Mouse (Mus musculus): ENCODE data around the gene C130074G19Rik. TPM values are rescaled to one million over a fixed set of nuclear protein-coding genes. Genes with fewer than 3 reads are reported as not detected.

The C130074G19Rik gene
- polyA plus RNA-seq, 1 experiment: 7.4 TPM

DNA sequence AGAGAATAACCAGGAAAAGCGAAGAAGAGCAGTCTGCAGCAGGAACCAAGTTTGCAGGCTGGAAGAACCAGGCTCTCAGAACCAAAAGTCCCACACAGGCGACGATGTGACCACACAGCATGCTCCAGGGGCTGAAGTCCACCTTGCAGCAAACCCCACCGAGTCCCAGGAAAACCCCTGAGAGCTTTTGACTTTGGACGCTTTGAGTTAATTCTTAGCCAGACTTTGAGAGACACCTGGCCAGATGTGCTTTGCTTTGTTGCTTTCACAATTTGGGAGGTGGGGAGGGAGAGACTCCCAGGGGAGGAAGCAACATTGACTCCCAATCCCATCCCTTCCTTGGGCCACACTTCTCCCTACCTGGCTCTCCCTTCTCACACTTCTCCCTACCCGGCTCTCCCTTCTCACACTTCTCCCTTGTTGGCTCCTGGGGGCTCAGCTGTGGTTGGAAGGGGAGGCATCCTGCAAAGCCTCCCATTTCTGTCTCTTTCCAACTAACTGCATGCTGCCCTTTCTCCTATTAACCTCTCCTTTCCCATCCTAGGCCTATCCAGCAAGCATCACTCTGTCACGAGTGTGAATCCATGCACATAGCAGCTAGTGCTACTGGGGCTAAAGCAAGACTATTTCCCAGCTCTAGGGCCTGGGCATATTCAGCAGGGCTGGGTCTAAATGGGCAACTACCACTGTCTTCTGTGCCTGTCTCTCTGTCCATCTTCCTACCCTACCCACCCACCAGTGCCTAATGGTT, 10.8 kb downstream of the C130074G19Rik start:
- no peak for DNase-seq
- 84% methylated on average over 7 of the region's 7 CpGs for WGBS
- Histone ChIP-seq H3K27me3 (ENCODE audit: control insufficient read depth, insufficient read depth, low read length) (no peaks in the 10 kb centered on the region; the same call in 1 of the 2 replicates), H3K4me1 (ENCODE audit: control insufficient read depth, insufficient read depth, low read length) (no peaks in the 10 kb centered on the region), H3K4me3 (replicated peaks; ENCODE audit: insufficient read depth, low read depth, low read length) (no peak overlapping the region), H3K27ac (ENCODE audit: insufficient read depth, low read length) (no peak overlapping the region)
- TF ChIP-seq POLR2A (IDR thresholded peaks at IDR 0.05; ENCODE audit: borderline replicate concordance, insufficient read depth, low read length) (no peak), CTCF (IDR thresholded peaks at IDR 0.05; ENCODE audit: borderline replicate concordance, insufficient read depth, low read depth, low read length) (no peak)

- Histone ChIP-seq H3K27me3 (ENCODE audit: control insufficient read depth, insufficient read depth, low read length) (no peaks in the 10 kb centered on the region; the same call in 1 of the 2 replicates), H3K4me3 (replicated peaks; ENCODE audit: insufficient read depth, low read depth, low read length) (no peak overlapping the region), H3K4me1 (ENCODE audit: control insufficient read depth, insufficient read depth, low read length) (no peaks in the 10 kb centered on the region), H3K27ac (ENCODE audit: insufficient read depth, low read length) (no peak overlapping the region)
- DNase-seq: no peak
- TF ChIP-seq CTCF (IDR thresholded peaks at IDR 0.05; ENCODE audit: borderline replicate concordance, insufficient read depth, low read depth, low read length) (no peak), POLR2A (IDR thresholded peaks at IDR 0.05; ENCODE audit: borderline replicate concordance, insufficient read depth, low read length) (no peak)
- WGBS: 96% methylated on average over 1 of the region's 1 CpGs
These were observed 11.5 kb downstream of the C130074G19Rik start for GRCm38 (mm10) chr1:184871506-184871905.

DNA sequence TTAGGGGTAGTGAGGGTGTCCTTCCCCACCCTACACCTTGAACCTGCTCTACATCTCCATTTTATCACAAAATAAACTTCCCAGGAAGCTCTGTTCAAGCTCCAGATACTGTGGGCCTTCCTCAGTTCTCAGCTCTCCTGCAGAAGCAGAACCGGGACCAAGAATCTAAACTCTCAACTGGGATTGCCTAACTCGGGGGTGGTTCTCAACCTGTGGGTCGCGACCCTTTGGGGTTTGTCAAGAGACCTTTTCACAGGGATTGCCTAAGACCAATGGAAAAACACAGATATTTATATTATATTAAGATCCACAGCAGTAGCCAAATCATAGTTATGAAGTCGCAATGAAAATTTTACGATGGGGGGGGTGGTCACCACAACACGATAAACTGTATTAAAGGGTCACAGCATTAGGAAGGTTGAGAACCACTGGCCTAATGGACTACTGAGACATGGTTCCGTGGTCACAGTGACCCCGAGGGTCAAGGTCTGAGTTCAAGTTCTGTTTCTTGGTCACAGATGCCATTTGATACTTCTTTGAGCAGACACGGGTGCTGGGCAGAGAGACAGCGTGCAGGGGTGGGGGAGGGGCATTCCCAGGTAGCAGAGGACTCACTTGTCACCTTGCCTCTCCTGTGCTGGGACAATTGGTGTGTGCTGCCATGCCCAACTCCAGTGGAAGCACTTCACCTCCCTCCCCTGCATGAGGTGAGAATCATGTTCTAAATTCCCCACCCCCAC, 12.2 kb downstream of the C130074G19Rik start:
- 86% methylated on average over 11 of the region's 11 CpGs for WGBS
- H3K27me3 ChIP-seq (ENCODE audit: control insufficient read depth, insufficient read depth, low read length): no peaks in the 10 kb centered on the region
- H3K27ac ChIP-seq (ENCODE audit: insufficient read depth, low read length): no peak overlapping the region
- no peak for DNase-seq
- TF ChIP-seq POLR2A (IDR thresholded peaks at IDR 0.05; ENCODE audit: borderline replicate concordance, insufficient read depth, low read length) (no peak), CTCF (IDR thresholded peaks at IDR 0.05; ENCODE audit: borderline replicate concordance, insufficient read depth, low read depth, low read length) (no peak)
- H3K4me1 ChIP-seq (ENCODE audit: control insufficient read depth, insufficient read depth, low read length): no peaks in the 10 kb centered on the region
- H3K4me3 ChIP-seq (replicated peaks; ENCODE audit: insufficient read depth, low read depth, low read length): no peak overlapping the region

DNA sequence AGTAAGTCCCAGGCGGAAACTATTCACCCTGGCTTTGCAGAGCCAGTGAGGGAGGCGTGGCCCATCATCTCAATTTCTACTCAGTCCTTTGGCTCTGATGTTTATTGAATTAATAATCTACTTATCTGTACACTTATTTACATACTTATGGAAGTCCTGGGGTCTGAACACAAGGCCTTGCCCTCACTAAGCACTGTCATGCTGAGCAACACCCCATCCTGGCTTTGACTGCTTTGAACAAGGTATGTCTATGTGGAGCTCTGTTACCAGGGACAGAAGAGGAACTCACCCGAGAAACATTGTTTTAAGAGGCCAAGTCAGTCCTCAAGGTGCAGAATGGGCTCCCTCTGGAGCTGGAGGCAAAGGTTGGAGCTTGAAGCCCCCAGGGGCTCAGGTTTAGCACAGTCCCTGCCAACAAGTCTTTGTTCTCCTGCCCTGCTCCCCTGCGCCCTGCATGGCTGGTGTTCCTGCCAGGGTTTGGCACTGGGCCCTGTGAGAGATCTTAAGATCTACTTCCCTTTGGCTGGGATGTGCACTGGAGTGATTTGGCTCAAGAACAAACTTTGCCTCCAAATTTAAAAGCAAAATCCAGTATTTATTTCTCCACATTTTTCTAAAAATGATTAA, 13.0 kb downstream of the C130074G19Rik start:
- H3K27ac ChIP-seq (ENCODE audit: insufficient read depth, low read length): no peak overlapping the region
- no peak for DNase-seq
- WGBS: 51% methylated on average over 4 of the region's 4 CpGs
- no peak overlapping the region for H3K4me3 ChIP-seq (replicated peaks; ENCODE audit: insufficient read depth, low read depth, low read length)
- TF ChIP-seq CTCF (IDR thresholded peaks at IDR 0.05; ENCODE audit: borderline replicate concordance, insufficient read depth, low read depth, low read length) (no peak), POLR2A (IDR thresholded peaks at IDR 0.05; ENCODE audit: borderline replicate concordance, insufficient read depth, low read length) (no peak)
- no peaks in the 10 kb centered on the region for H3K27me3 ChIP-seq (ENCODE audit: control insufficient read depth, insufficient read depth, low read length)
- no peaks in the 10 kb centered on the region for H3K4me1 ChIP-seq (ENCODE audit: control insufficient read depth, insufficient read depth, low read length)

DNA sequence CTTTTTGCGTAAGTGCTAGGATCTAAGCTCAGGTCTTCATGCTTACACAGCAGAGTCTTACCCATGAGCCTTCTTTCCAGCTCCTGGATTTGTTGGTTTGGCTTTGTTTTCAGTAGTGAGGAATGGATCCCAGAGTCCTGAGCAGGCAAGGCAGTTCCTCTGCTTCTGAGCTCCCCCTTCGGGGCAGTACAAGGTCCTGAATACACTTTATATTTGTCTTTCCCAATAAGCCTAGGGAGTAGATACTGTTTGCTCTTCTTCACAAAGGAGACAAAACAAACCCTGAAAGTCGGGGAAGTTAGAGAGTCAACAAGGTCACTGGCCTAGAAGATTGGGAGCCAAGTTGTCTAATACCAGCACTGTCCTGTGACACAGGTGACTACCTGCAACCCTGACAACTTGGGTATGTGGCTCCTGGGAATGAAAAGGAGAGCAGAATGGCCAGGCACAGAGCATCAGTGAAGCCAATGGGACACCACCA, 15.3 kb downstream of the C130074G19Rik start:
- no peak for DNase-seq
- 94% methylated on average over 3 of the region's 3 CpGs for WGBS
- Histone ChIP-seq H3K27me3 (ENCODE audit: control insufficient read depth, insufficient read depth, low read length) (no peaks in the 10 kb centered on the region), H3K27ac (ENCODE audit: insufficient read depth, low read length) (no peak overlapping the region), H3K4me1 (ENCODE audit: control insufficient read depth, insufficient read depth, low read length) (no peaks in the 10 kb centered on the region), H3K4me3 (replicated peaks; ENCODE audit: insufficient read depth, low read depth, low read length) (no peak overlapping the region)
- no peak for TF ChIP-seq CTCF (IDR thresholded peaks at IDR 0.05; ENCODE audit: borderline replicate concordance, insufficient read depth, low read depth, low read length)
- TF ChIP-seq POLR2A (IDR thresholded peaks at IDR 0.05; ENCODE audit: borderline replicate concordance, insufficient read depth, low read length): no peak

DNA sequence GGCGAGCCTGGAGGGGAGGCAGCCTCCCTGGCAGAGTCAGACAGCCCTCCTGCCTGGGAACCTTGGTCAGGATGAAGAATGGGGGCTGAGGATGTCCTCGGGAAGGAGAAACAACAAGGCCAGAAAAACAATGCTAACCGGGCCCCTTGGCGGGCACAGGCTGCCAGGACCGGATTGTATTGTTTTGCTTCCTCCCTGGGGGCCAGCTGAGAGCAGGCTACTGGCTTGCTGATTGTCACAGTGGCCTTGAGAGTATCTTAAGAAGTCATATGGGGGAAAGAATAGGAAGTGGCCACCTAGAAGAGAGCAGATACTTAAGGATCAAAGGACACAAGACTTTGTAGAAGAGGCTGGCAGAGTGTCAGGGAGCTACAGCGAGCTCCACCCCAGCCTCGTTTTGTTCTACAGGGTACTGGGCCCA, 18.6 kb downstream of the C130074G19Rik start:
- TF ChIP-seq CTCF (IDR thresholded peaks at IDR 0.05; ENCODE audit: borderline replicate concordance, insufficient read depth, low read depth, low read length): no peak
- TF ChIP-seq POLR2A (IDR thresholded peaks at IDR 0.05; ENCODE audit: borderline replicate concordance, insufficient read depth, low read length): no peak
- H3K4me3 ChIP-seq (replicated peaks; ENCODE audit: insufficient read depth, low read depth, low read length): no peak overlapping the region
- H3K27ac ChIP-seq (ENCODE audit: insufficient read depth, low read length): no peak overlapping the region
- H3K27me3 ChIP-seq (ENCODE audit: control insufficient read depth, insufficient read depth, low read length): no peaks in the 10 kb centered on the region
- H3K4me1 ChIP-seq (ENCODE audit: control insufficient read depth, insufficient read depth, low read length): no peaks in the 10 kb centered on the region
- DNase-seq: no peak
- WGBS: 53% methylated on average over 7 of the region's 7 CpGs

- Histone ChIP-seq H3K4me3 (replicated peaks; ENCODE audit: insufficient read depth, low read depth, low read length) (no peak overlapping the region), H3K4me1 (ENCODE audit: control insufficient read depth, insufficient read depth, low read length) (no peaks in the 10 kb centered on the region), H3K27ac (ENCODE audit: insufficient read depth, low read length) (no peak overlapping the region), H3K27me3 (ENCODE audit: control insufficient read depth, insufficient read depth, low read length) (no peaks in the 10 kb centered on the region)
- DNase-seq: no peak
- TF ChIP-seq POLR2A (IDR thresholded peaks at IDR 0.05; ENCODE audit: borderline replicate concordance, insufficient read depth, low read length) (no peak), CTCF (IDR thresholded peaks at IDR 0.05; ENCODE audit: borderline replicate concordance, insufficient read depth, low read depth, low read length) (no peak)
- WGBS: 91% methylated on average over 6 of the region's 6 CpGs
These were observed 20.4 kb downstream of the C130074G19Rik start for GRCm38 (mm10) chr1:184862636-184863035.

All from cerebellum, adult 2 months (tissue).